Mouse (Mus musculus): ENCODE results near the gene Cep89.

DNA sequence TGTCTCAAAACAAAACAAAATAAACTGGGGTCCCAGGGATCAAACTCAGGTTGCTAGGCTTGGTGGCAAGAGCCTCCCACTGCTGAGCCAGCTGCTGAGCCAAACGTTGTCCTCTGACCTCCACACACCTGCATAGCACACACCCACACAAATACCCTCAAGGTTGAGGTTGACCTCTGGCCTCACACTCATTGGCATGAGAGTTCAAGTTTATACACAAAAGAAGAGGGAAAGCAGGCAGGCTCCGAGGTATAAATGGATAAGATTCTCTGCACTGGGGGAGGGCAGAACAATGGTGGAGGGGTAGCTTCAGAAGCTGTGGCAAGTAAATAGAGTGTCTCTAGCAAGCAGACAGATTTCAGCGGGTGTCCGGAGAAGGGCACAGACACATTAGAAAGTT lies 50.7 kb downstream of the Cep89 start:
- TF ChIP-seq MAX (IDR thresholded peaks at IDR 0.05; ENCODE audit: low read depth): no peak
- no peak for TF ChIP-seq E2F4 (IDR thresholded peaks at IDR 0.05; ENCODE audit: insufficient read depth)
- no peak for TF ChIP-seq POLR2A (IDR thresholded peaks at IDR 0.05; ENCODE audit: insufficient read length, low read depth)
- TF ChIP-seq TCF12 (IDR thresholded peaks at IDR 0.05; ENCODE audit: insufficient read depth, poor library complexity, severe bottlenecking): no peak
- TF ChIP-seq CEBPB (IDR thresholded peaks at IDR 0.05; ENCODE audit: insufficient read depth, poor library complexity, severe bottlenecking): no peak
- TF ChIP-seq MYOD1 (IDR thresholded peaks at IDR 0.05; ENCODE audit: control insufficient read depth in 1 of 3, insufficient read length in 2 of 3, low read depth in 2 of 3): no peak
- no peak for TF ChIP-seq USF1 (IDR thresholded peaks at IDR 0.05; ENCODE audit: low read depth)

Data from myocyte (in vitro differentiated cells).